In genomic region chr7:43562006-43562633, GRCm38 (mm10) we compare ENCODE assay signal across 8 mouse cellular contexts. TPM values are rescaled to one million over a fixed set of nuclear protein-coding genes. Genes with fewer than 3 reads are reported as not detected.
DNase-seq lines count a peak whose midpoint lies in the region; ATAC-seq and TF ChIP-seq lines count a peak whose summit lies in the region.

Gene Zfp658, plus strand, starts transcription at chr7:43562256.

- peaks cover 1% of the 10 kb centered on the region for H3K79me3 ChIP-seq in C2C12 (ENCODE audit: low read depth)

- peak within 1 kb of the TSS; percentile 54 for H3ac ChIP-seq in C2C12 (ENCODE audit: control insufficient read depth, insufficient read length, low read depth)
- peak within 1 kb of the TSS; percentile 19 for H3ac ChIP-seq in myocyte (ENCODE audit: control insufficient read depth, insufficient read length)

- ATAC-seq in heart, embryonic 14.5 days (ENCODE audit: insufficient number of reproducible peaks, insufficient read depth, low FRiP score, low read depth), result peak; percentile 77
- ATAC-seq in liver, embryonic 11.5 days (replicated peaks; ENCODE audit: low FRiP score), result peak; percentile 76

- peak; percentile 98 for DNase-seq in brain, embryonic 14.5 days (ENCODE audit: low read depth)
- DNase-seq in forebrain, embryonic 10.5 days (ENCODE audit: extremely low spot score, low spot score), result peak; percentile 85
- DNase-seq in kidney, postnatal 10 days, result peak; percentile 92
- DNase-seq in liver, embryonic 11.5 days (ENCODE audit: low spot score), result peak; percentile 71
- DNase-seq in spleen, postnatal 4 days (ENCODE audit: low spot score in 2 of 2), result peak; percentile 70 to 82

- H3K9me3 ChIP-seq in forebrain, embryonic 10.5 days, result no peaks in the 10 kb centered on the region
- no peaks in the 10 kb centered on the region for H3K9me3 ChIP-seq in heart, embryonic 14.5 days (ENCODE audit: control insufficient read depth, low read length)
- H3K9me3 ChIP-seq in liver, embryonic 11.5 days (ENCODE audit: control insufficient read depth, low read length), result no peaks in the 10 kb centered on the region

- peaks cover 18% of the 10 kb centered on the region for H3K79me2 ChIP-seq in C2C12 (ENCODE audit: control insufficient read depth, insufficient read depth)
- no peaks in the 10 kb centered on the region for H3K79me2 ChIP-seq in myocyte (ENCODE audit: control insufficient read depth, insufficient read depth)

- peaks cover 18% of the 10 kb centered on the region for H3K4me1 ChIP-seq in forebrain, embryonic 10.5 days
- peaks cover 0 to 7% of the 10 kb centered on the region in 2 experiments; a peak in 2 of 4 replicates for H3K4me1 ChIP-seq in heart, embryonic 14.5 days (ENCODE audit: control insufficient read depth in 2 of 2, insufficient read depth in 2 of 2, low read length in 2 of 2)
- H3K4me1 ChIP-seq in liver, embryonic 11.5 days (replicated peaks; ENCODE audit: control insufficient read depth, insufficient read depth, low read length), result 0 out of 2 replicates have a peak, but pooled peaks cover 2% of the 10 kb centered on the region

- peak within 1 kb of the TSS; percentile 75 for H3K9ac ChIP-seq in heart, embryonic 14.5 days (ENCODE audit: low read length)
- H3K9ac ChIP-seq in liver, embryonic 11.5 days (ENCODE audit: low read depth, low read length), result peak within 1 kb of the TSS; percentile 32

- peak within 1 kb of the TSS; percentile 89 for H3K27ac ChIP-seq in forebrain, embryonic 10.5 days
- H3K27ac ChIP-seq in heart, embryonic 14.5 days (replicated peaks in 1 of 2; ENCODE audit: control insufficient read depth in 1 of 2, insufficient read depth in 1 of 2, low read depth in 2 of 2, low read length in 2 of 2), result peak within 1 kb of the TSS; percentile 3 to 62
- H3K27ac ChIP-seq in liver, embryonic 11.5 days (ENCODE audit: low read depth, low read length), result peak within 1 kb of the TSS; percentile 68; the same call in 1 of the 2 replicates

- no peak for TF ChIP-seq CTCF in C2C12 (IDR thresholded peaks at IDR 0.05; ENCODE audit: control insufficient read depth, insufficient read depth, insufficient read length)
- 0 out of 2 replicates have a peak, but pooled peaks have one; percentile 3 for TF ChIP-seq CTCF in brain, embryonic 14.5 days (IDR thresholded peaks at IDR 0.05; ENCODE audit: borderline replicate concordance, extremely low read depth, insufficient read depth, insufficient read length)

- H3K4me2 ChIP-seq in heart, embryonic 14.5 days (ENCODE audit: low read length), result peak within 1 kb of the TSS; percentile 84
- H3K4me2 ChIP-seq in liver, embryonic 11.5 days, result peak within 1 kb of the TSS; percentile 71
- peak within 1 kb of the TSS; percentile 97 for H3K4me2 ChIP-seq in myocyte (ENCODE audit: low read depth)

- H3K4me3 ChIP-seq in C2C12 (ENCODE audit: insufficient read depth, poor library complexity, severe bottlenecking) (peak within 1 kb of the TSS; percentile 52), myocyte (peak within 1 kb of the TSS; percentile 56)
- peak within 1 kb of the TSS; percentile 78 for H3K4me3 ChIP-seq in forebrain, embryonic 10.5 days
- peak within 1 kb of the TSS; percentile 54 to 64 for H3K4me3 ChIP-seq in heart, embryonic 14.5 days (ENCODE audit: control insufficient read depth in 1 of 2, insufficient read depth in 1 of 2, low read depth in 1 of 2, low read length in 2 of 2)
- peak within 1 kb of the TSS; percentile 69 for H3K4me3 ChIP-seq in liver, embryonic 11.5 days (ENCODE audit: low read depth, low read length)

- TF ChIP-seq POLR2A in brain, embryonic 14.5 days (IDR thresholded peaks at IDR 0.05; ENCODE audit: borderline replicate concordance, extremely low read depth, insufficient read depth, insufficient read length, poor library complexity, severe bottlenecking), result no peak
- no peak for TF ChIP-seq POLR2A in myocyte (IDR thresholded peaks at IDR 0.05; ENCODE audit: insufficient read length, low read depth)

- H3K27me3 ChIP-seq in C2C12 (ENCODE audit: control insufficient read depth, insufficient read depth, insufficient read length) (no peaks in the 10 kb centered on the region), myocyte (ENCODE audit: control insufficient read depth, insufficient read depth, insufficient read length) (no peaks in the 10 kb centered on the region)
- H3K27me3 ChIP-seq in forebrain, embryonic 10.5 days (ENCODE audit: poor library complexity, severe bottlenecking), result no peaks in the 10 kb centered on the region
- H3K27me3 ChIP-seq in heart, embryonic 14.5 days (ENCODE audit: control insufficient read depth, insufficient read depth, low read length), result no peaks in the 10 kb centered on the region
- H3K27me3 ChIP-seq in liver, embryonic 11.5 days (replicated peaks; ENCODE audit: control insufficient read depth, insufficient read depth, low read length), result no peaks in the 10 kb centered on the region

- H3K36me3 ChIP-seq in C2C12 (ENCODE audit: control insufficient read depth, insufficient read depth), result peaks cover 3% of the 10 kb centered on the region
- peaks cover 19% of the 10 kb centered on the region for H3K36me3 ChIP-seq in forebrain, embryonic 10.5 days (replicated peaks)
- H3K36me3 ChIP-seq in heart, embryonic 14.5 days (ENCODE audit: control insufficient read depth, insufficient read depth, low read length), result no peaks in the 10 kb centered on the region
- H3K36me3 ChIP-seq in liver, embryonic 11.5 days (ENCODE audit: control insufficient read depth, insufficient read depth, low read length), result no peaks in the 10 kb centered on the region
- H3K36me3 ChIP-seq in myocyte (ENCODE audit: control insufficient read depth, insufficient read depth), result no peaks in the 10 kb centered on the region

- under 1% methylated on average over 27 of the region's 27 CpGs for WGBS in forebrain, embryonic 10.5 days
- under 1% methylated on average over 27 of the region's 27 CpGs for WGBS in heart, embryonic 14.5 days
- WGBS in liver, embryonic 11.5 days, result under 1% methylated on average over 27 of the region's 27 CpGs

TF ChIP-seq in C2C12, 6 proteins besides CTCF, POLR2A, EP300 and RAD21:
- TF ChIP-seq CEBPB (IDR thresholded peaks at IDR 0.05; ENCODE audit: low read depth) (no peak), FOSL1 (IDR thresholded peaks at IDR 0.05; ENCODE audit: insufficient read depth, low read length, poor library complexity, severe bottlenecking) (no peak), MYOD1 (IDR thresholded peaks at IDR 0.05; ENCODE audit: control insufficient read depth, insufficient read length, low read depth) (no peak), MYOG (IDR thresholded peaks at IDR 0.05; ENCODE audit: control insufficient read depth, extremely low read depth, insufficient read length) (no peak)

TF ChIP-seq in myocyte, 11 proteins besides CTCF, POLR2A, EP300 and RAD21:
- TF ChIP-seq MYOG (IDR thresholded peaks at IDR 0.05; ENCODE audit: control insufficient read depth in 1 of 3, insufficient read depth in 1 of 3, insufficient read length in 2 of 3, low read depth in 2 of 3) (peak in 1 of 3 experiments; percentile 27), TCF12 (IDR thresholded peaks at IDR 0.05; ENCODE audit: insufficient read depth, poor library complexity, severe bottlenecking) (no peak), E2F4 (IDR thresholded peaks at IDR 0.05; ENCODE audit: insufficient read depth) (no peak), USF1 (IDR thresholded peaks at IDR 0.05; ENCODE audit: low read depth) (no peak)

RNA-seq across cellular contexts. Expression of gene Zfp658, which starts in this region (rescaled TPM):
- polyA plus RNA-seq in C2C12 (2012; fragmentation: generic; extraction: Trizol), result 0.90 TPM
- 10.8 and 11.8 TPM in 2 replicates for polyA plus RNA-seq in brain, embryonic 14.5 days (2012; rRNA removed)
- polyA plus RNA-seq in forebrain, embryonic 10.5 days (2016; fragmentation: Nextera tagmentation; extraction: Ambion mirVana), result 4.8 and 5.1 TPM in 2 replicates
- 1.3 TPM in 2 replicates for polyA plus RNA-seq in heart, embryonic 14.5 days (2014; fragmentation: Nextera tagmentation; extraction: Ambion mirVana)
- 0.97 and 1.1 TPM in 2 replicates for polyA plus RNA-seq in liver, embryonic 11.5 days (2014; fragmentation: Nextera tagmentation; extraction: Ambion mirVana)
- 0.72 TPM for polyA plus RNA-seq in myocyte (2012; fragmentation: generic; extraction: Trizol)

Comparison
In these comparisons a context has a peak if more than half of its experiments do, and no peak if none do; other contexts are left out.
1. Peak in every context shown above with its lines: DNase-seq, ATAC-seq, H3K4me3 ChIP-seq and H3K27ac ChIP-seq.
2. H3K27ac ChIP-seq: peak in every context shown above with its lines; median percentile 89 in forebrain, embryonic 10.5 days; 68 in liver, embryonic 11.5 days; 32 in heart, embryonic 14.5 days.